Mouse (Mus musculus) gastrocnemius, postnatal 4 days (tissue): ENCODE results near the gene Hoxc5. TPM values are rescaled to one million over a fixed set of nuclear protein-coding genes. Genes with fewer than 3 reads are reported as not detected.

Experiments
- DNase-seq, 2 experiments: peaks; one replicate each; pipeline ENCODE4 v3.0.0; 2021 to 2022; ENCODE audit warnings: low spot score in 2 of 2, mixed read lengths in 2 of 2
- total RNA-seq, 2 experiments: library from RNA; stranded (reverse); gene quantifications; 2 replicates each; pipeline ENCODE4 v1.2.3; 2021

Hoxc5 gene
- total RNA-seq, 2 experiments from 2014 or later = 4.1 to 5.0 TPM

DNA sequence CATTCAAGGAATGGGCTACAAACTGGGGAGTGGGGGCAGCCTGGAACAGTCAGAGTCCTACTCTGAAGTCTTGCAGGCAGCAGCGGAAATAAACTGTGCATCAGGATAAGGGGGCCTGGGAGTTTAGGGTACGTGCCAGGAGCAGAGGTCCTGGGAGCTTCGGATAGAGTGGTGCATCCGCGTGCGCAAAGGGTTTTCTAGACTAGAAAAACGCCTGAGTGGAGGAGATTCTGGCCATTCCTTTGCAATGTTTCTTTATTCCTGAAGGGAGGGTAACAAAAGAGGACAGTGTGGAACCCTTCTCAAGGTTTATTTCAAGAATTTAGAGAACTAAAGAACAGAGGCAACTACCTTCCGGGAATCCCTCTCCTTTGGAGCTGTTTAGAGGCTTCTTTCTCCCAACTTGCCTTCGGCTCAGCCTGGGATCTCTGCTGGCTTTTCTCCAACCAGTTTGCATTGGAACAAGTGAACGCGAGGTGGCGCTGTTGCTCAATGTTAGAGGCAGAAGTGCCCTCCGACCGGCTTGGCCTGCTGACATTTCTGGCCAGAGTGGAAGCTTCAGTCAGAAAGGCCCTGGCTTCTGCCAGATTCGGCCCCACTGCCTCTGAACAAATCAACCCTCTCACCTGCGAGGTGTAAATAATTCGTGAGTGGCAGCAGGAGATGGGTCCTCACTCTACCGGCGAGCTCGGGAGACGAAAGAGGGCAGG lies 20.0 kb downstream of the Hoxc5 start:
- peak; percentile 91 to 94 for DNase-seq

DNA sequence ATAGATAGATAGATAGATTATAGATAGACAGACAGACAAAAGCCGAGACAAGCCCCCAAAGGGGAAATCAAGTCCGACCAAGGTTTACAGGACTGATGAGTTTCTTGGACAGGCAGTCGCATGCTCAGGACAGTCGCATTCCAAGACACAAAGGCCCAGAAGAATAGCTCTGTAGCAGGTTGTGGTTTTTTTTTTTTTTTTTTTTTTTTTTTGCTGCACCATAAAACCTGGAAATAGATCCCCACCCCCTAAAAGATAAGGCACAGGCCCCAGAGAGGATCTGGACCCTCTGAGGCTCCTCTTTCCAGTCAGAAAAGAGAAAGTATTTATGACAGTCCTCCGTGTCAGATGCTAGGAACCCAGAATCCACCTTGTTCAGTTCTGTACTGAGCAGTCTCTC lies 20.8 kb downstream of the Hoxc5 start:
- DNase-seq = no peak

- no peak for DNase-seq
Measured at GRCm38 (mm10) chr15:102990461-102991397, 23.5 kb downstream of the Hoxc5 start, which contains the start of gene Hoxc8. Hoxc8 (plus strand) TSS chr15:102990607.

DNA sequence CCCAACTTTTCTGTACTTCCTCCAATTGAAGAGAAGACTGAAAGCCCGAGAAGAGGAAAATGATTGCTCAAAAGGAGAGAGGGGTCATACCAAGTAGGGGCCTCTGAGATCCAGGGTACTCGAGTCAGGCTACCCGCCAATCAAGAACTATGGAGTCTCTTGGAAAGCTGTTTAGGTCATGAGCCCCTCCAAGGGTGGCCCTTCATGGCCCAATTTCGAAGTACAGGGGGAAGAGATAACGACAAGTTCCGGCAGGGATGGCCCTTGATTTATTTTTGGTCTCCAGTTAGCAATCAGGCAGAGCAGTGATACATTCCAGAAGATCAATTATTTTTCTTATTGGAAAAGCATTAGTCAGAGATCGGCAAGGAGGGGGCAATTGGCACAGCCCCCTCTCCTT lies 24.5 kb downstream of the Hoxc5 start:
- DNase-seq = no peak

DNA sequence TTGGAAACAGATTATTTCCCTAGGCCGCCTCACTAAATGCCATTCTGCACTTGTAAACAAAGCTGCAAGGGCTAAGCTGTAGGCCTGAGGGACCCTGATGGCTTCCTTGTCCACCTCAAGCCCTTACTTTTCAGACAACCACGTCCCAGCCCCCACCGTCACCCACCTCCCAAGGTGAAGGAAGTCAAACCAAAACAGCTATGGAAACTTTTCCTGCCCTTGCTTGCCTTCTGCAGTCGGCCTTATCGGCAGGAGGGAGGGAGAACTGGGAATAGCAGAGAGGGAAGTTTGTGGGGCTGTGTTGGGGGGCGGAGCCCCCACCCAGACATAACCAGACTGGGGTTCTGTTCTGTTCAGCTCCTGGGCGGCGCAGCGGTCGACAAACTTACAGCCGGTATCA lies 25.0 kb downstream of the Hoxc5 start:
- no peak for DNase-seq

- no peak for DNase-seq
Measured at GRCm38 (mm10) chr15:102992863-102993262, 25.6 kb downstream of the Hoxc5 start.

- no peak for DNase-seq
Measured at GRCm38 (mm10) chr15:102996548-102996947, 29.3 kb downstream of the Hoxc5 start.

DNA sequence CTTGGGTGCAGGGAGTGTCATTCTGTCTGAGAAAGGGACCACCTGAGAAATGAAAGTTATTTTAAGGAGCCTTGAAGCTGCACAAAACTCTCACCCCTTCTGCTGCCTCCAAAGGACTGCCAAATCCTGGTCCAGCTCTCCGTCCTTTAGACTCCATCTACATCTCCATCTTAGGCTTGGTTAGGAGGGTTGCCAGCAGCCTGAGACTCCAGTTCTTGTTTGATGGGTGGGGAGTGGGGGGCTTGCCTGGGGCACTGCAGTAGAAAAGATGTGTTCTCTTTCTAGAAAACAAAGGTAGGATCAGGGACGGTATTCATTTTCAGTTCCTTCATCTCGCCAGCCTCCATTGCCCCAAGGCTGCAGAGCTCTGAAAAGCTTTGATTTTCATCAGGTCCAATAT lies 30.2 kb downstream of the Hoxc5 start:
- no peak for DNase-seq

DNA sequence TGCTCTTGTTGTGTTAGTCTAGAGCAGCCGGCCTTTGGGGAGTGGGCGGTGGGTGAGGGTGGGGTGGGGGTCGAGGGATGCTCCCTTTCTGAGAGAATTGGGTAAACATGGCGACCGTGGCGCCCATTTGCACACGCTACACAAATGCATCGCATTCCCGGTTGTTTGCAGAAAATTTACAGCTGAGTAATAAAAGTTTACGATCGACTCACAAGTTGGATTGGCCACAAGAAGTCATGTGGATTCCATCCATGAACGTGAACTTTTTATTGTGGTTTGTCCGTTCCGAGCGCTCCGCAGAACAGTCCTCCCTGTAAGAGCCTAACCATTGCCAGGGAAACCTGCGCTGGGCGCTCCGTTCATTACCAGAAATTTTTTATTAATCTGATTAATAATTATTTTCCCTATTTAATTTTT lies 30.7 kb downstream of the Hoxc5 start, which contains the start of gene Hoxc6:
Gene Hoxc6 (plus strand): TSS at position 319 of the 417 bp plus-strand sequence.
- no peak for DNase-seq

- no peak for DNase-seq
Measured at GRCm38 (mm10) chr15:102998608-102999182, 31.5 kb downstream of the Hoxc5 start.

GRCm38 (mm10) chr15:102999183-102999831 lies 32.1 kb downstream of the Hoxc5 start:
- peak; percentile 77 to 86 for DNase-seq

GRCm38 (mm10) chr15:102999955-103000354 lies 32.7 kb downstream of the Hoxc5 start:
- no peak for DNase-seq

DNA sequence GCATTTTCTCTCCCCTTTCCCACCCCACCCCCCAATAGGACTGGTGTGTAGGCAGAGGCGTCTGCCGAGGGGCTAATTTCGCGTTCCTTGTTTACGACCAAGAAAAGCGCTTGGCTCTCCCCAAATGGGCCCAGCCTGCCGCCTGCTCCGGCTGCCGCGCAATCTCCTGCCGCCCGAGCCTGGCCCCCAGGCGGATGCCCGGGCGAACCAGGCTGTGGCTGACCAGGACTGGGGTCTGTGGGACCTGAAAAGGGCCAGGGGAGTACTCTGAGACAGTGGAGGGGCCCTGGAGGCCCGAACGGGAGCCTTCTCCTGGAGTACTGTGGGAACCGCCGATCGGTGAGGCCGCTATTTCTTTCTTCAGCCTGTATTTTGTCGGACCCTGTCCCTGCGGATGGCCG lies 33.3 kb downstream of the Hoxc5 start:
- DNase-seq = no peak

DNA sequence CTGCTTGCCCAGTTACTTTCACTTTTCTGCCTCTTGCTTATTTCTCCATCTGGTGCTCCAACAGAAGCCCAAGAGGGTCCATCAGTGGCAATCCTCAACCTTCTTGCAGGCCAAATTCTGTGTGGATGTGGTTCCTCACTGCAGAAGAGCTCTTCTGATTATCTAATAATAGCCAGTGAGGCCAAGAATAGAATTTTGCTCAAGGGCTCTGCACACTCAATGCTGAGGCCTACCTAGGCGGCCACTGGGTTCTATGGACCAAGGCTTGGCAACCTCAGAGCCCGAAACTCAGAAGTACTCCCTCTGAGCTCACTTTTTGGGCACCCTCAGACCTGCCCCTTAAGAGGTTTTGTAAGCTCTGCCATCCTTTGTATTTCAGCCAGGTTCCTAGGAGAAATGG lies 34.1 kb downstream of the Hoxc5 start:
- no peak for DNase-seq

GRCm38 (mm10) chr15:103002156-103002555 lies 34.9 kb downstream of the Hoxc5 start:
- no peak for DNase-seq

DNA sequence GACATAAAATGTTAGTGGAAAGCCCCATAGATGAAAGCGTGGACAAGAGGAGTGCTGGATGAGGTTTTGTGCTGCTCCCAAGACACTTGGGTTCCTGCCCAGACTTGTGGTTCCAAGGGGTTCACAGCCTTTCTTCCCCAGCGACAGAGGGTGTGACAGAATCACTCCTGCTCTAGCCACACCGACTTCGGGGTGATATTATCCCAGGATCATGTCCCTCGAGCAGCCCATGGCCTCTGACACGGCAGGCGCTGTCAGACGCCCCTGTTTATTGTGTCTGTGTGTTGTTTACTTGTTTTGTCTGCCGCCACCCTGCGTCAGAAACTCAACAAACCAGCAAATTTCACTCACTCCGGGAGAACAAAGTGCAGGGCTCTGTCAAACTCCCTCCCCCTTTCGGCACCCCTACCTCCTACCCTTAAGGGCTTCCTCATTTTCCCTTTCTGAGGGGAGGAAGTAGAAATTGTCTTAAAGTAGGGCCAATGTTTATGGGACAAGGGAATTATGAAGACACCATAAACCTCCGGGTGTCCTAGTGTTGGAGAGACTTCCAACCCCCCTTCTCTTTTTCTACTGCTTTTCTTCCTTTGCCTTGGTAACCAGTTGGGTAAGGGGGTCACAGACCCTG lies 35.7 kb downstream of the Hoxc5 start:
- DNase-seq = no peak

DNA sequence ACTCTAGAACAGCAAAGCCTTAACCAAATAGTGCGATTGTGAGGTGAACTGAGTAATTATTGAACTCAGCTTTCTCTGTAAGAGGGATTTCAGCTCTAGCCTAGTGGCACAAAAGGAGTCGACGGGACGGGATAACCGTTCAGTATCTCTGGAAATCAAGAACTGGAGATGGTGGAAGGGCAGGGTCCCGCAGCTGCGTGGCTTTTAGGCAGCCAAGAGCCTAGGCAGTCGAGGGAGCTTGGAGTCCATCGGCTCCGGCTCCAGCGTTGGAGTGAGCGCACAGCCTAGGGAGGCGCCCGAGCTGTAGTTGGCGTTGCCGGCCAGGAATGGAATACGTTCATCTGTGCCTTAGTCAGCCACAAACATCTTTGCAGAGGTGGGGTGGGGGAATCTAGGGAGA lies 38.1 kb downstream of the Hoxc5 start:
- DNase-seq = no peak

GRCm38 (mm10) chr15:103005797-103006196 lies 38.6 kb downstream of the Hoxc5 start:
- DNase-seq = no peak

DNA sequence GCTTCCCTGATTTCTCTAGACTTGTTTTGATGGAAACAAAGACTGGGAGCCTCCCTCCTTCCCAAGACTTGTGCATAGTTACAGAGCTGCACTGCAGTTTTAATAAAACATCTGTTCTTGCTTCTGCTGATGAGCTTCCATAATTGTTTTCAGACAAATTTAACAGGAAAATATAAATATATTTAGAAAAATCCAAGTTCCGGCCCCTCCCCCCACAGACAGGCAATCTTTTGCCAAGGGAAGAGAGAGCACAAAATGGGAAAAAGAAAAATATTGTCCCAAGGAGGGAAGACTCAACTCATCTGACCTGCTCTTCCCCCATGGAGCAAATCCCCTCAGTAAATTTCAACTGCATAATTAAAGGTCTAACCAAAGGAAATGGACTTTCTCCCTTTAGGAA lies 39.1 kb downstream of the Hoxc5 start:
- DNase-seq = no peak

DNA sequence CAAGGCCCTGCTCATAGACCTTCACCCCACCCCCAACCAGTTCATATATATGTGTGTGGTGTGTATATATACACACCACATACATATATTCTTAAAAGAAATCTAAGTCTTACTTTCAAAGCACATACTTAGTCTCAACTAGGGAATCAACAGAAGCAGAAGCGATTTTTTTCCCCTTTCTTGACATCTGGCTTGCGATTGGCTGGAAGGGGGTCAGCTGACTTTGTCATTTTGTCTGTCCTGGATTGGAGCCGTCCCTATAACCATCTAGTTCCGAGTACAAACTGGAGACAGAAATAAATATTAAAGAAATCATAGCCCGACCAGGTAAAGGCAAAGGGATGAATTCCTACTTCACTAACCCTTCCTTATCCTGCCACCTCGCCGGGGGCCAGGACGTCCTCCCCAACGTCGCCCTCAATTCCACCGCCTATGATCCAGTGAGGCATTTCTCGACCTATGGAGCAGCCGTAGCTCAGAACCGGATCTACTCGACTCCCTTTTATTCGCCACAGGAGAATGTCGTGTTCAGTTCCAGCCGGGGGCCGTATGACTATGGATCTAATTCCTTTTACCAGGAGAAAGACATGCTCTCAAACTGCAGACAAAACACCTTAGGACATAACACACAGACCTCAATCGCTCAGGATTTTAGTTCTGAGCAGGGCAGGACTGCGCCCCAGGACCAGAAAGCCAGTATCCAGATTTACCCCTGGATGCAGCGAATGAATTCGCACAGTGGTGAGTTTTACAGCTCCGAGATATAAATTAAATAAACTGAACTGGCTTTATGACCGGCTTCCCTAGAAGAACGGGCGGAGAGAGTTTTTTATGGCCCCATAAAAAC lies 42.2 kb downstream of the Hoxc5 start:
- no peak for DNase-seq
